Mouse (Mus musculus): ENCODE results near the gene Afm. TPM values are rescaled to one million over a fixed set of nuclear protein-coding genes. Genes with fewer than 3 reads are reported as not detected.

The Afm gene
- polyA plus RNA-seq, 1 experiment from 2014 or later = not detected

- H3K4me1 ChIP-seq (replicated peaks) = no peaks in the 10 kb centered on the region
- no peak for ATAC-seq (ENCODE audit: low FRiP score)
- H3K36me3 ChIP-seq = no peaks in the 10 kb centered on the region
- H3K4me3 ChIP-seq = no peak overlapping the region
- H3K27ac ChIP-seq = no peak overlapping the region
- no peak overlapping the region for H3K9ac ChIP-seq
- H3K9me3 ChIP-seq = no peaks in the 10 kb centered on the region
- H3K4me2 ChIP-seq = no peak overlapping the region
- no peaks in the 10 kb centered on the region for H3K27me3 ChIP-seq
- WGBS = 55% methylated on average over 7 of the region's 7 CpGs
These were observed 19.2 kb upstream of the Afm start for GRCm38 (mm10) chr5:90499509-90499908.

- no peak overlapping the region for H3K9ac ChIP-seq
- no peak overlapping the region for H3K4me3 ChIP-seq
- no peaks in the 10 kb centered on the region for H3K36me3 ChIP-seq
- H3K4me2 ChIP-seq = no peak overlapping the region
- peak; percentile 68; the same call in 1 of the 2 replicates for ATAC-seq (ENCODE audit: low FRiP score)
- WGBS = 5% methylated on average over 6 of the region's 6 CpGs
- no peaks in the 10 kb centered on the region for H3K27me3 ChIP-seq
- H3K27ac ChIP-seq = no peak overlapping the region
- no peaks in the 10 kb centered on the region for H3K9me3 ChIP-seq
- no peaks in the 10 kb centered on the region for H3K4me1 ChIP-seq (replicated peaks)
These were observed 18.0 kb upstream of the Afm start for GRCm38 (mm10) chr5:90500714-90501113.

- no peak for ATAC-seq (ENCODE audit: low FRiP score)
- Histone ChIP-seq H3K4me2 (no peak overlapping the region), H3K9me3 (no peaks in the 10 kb centered on the region), H3K27me3 (no peaks in the 10 kb centered on the region), H3K9ac (no peak overlapping the region), H3K4me3 (no peak overlapping the region), H3K36me3 (no peaks in the 10 kb centered on the region), H3K27ac (no peak overlapping the region), H3K4me1 (replicated peaks) (no peaks in the 10 kb centered on the region)
- 90% methylated on average over 5 of the region's 5 CpGs for WGBS
These were observed 17.0 kb upstream of the Afm start for GRCm38 (mm10) chr5:90501752-90502151.

- H3K9ac ChIP-seq = no peak overlapping the region
- H3K27ac ChIP-seq = no peak overlapping the region
- H3K36me3 ChIP-seq = no peaks in the 10 kb centered on the region
- WGBS = 84% methylated on average over 11 of the region's 11 CpGs
- no peaks in the 10 kb centered on the region for H3K27me3 ChIP-seq
- H3K4me3 ChIP-seq = no peak overlapping the region
- ATAC-seq (ENCODE audit: low FRiP score) = no peak
- H3K4me1 ChIP-seq (replicated peaks) = peaks cover 3% of the 10 kb centered on the region; the same call in 1 of the 2 replicates
- no peaks in the 10 kb centered on the region for H3K9me3 ChIP-seq
- no peak overlapping the region for H3K4me2 ChIP-seq
These were observed 14.0 kb upstream of the Afm start for GRCm38 (mm10) chr5:90504742-90505141.

- H3K4me1 ChIP-seq (replicated peaks) = peaks cover 3% of the 10 kb centered on the region; the same call in 1 of the 2 replicates
- no peaks in the 10 kb centered on the region for H3K9me3 ChIP-seq
- no peaks in the 10 kb centered on the region for H3K27me3 ChIP-seq
- 62% methylated on average over 2 of the region's 2 CpGs for WGBS
- H3K9ac ChIP-seq = no peak overlapping the region
- no peak for ATAC-seq (ENCODE audit: low FRiP score)
- no peaks in the 10 kb centered on the region for H3K36me3 ChIP-seq
- H3K4me2 ChIP-seq = no peak overlapping the region
- H3K27ac ChIP-seq = no peak overlapping the region
- H3K4me3 ChIP-seq = no peak overlapping the region
These were observed 12.2 kb upstream of the Afm start for GRCm38 (mm10) chr5:90506507-90506906.

- peak; percentile 73 for ATAC-seq (ENCODE audit: low FRiP score)
- H3K4me3 ChIP-seq = no peak overlapping the region
- WGBS = 47% methylated on average over 13 of the region's 13 CpGs
- no peaks in the 10 kb centered on the region for H3K9me3 ChIP-seq
- H3K27ac ChIP-seq = peak overlapping the region; percentile 82
- no peak overlapping the region for H3K4me2 ChIP-seq
- no peaks in the 10 kb centered on the region for H3K36me3 ChIP-seq
- peaks cover 3% of the 10 kb centered on the region; the same call in 1 of the 2 replicates for H3K4me1 ChIP-seq (replicated peaks)
- H3K27me3 ChIP-seq = no peaks in the 10 kb centered on the region
- no peak overlapping the region for H3K9ac ChIP-seq
These were observed 11.3 kb upstream of the Afm start for GRCm38 (mm10) chr5:90507411-90507949.

GRCm38 (mm10) chr5:90509828-90510592 lies 8.7 kb upstream of the Afm start:
- 97% methylated on average over 5 of the region's 5 CpGs for WGBS
- H3K36me3 ChIP-seq = no peaks in the 10 kb centered on the region
- H3K4me1 ChIP-seq (replicated peaks) = peaks cover 3% of the 10 kb centered on the region; the same call in 1 of the 2 replicates
- no peaks in the 10 kb centered on the region for H3K27me3 ChIP-seq
- no peak for ATAC-seq (ENCODE audit: low FRiP score)
- no peak overlapping the region for H3K9ac ChIP-seq
- no peak overlapping the region for H3K4me2 ChIP-seq
- no peak overlapping the region for H3K27ac ChIP-seq
- H3K4me3 ChIP-seq = no peak overlapping the region
- H3K9me3 ChIP-seq = no peaks in the 10 kb centered on the region

- Histone ChIP-seq H3K9ac (no peak overlapping the region), H3K4me2 (no peak overlapping the region), H3K27me3 (no peaks in the 10 kb centered on the region), H3K36me3 (no peaks in the 10 kb centered on the region), H3K9me3 (no peaks in the 10 kb centered on the region), H3K4me1 (replicated peaks) (peaks cover 3% of the 10 kb centered on the region; the same call in 1 of the 2 replicates), H3K27ac (no peak overlapping the region), H3K4me3 (no peak overlapping the region)
- 88% methylated on average over 6 of the region's 6 CpGs for WGBS
- no peak for ATAC-seq (ENCODE audit: low FRiP score)
These were observed 6.3 kb upstream of the Afm start for GRCm38 (mm10) chr5:90512288-90512955.

- no peaks in the 10 kb centered on the region for H3K27me3 ChIP-seq
- H3K27ac ChIP-seq = no peak overlapping the region
- no peaks in the 10 kb centered on the region for H3K9me3 ChIP-seq
- WGBS = 89% methylated on average over 6 of the region's 6 CpGs
- H3K4me2 ChIP-seq = no peak overlapping the region
- no peak overlapping the region for H3K4me3 ChIP-seq
- ATAC-seq (ENCODE audit: low FRiP score) = no peak
- H3K4me1 ChIP-seq (replicated peaks) = no peaks in the 10 kb centered on the region
- no peak overlapping the region for H3K9ac ChIP-seq
- no peaks in the 10 kb centered on the region for H3K36me3 ChIP-seq
These were observed 3.2 kb upstream of the Afm start for GRCm38 (mm10) chr5:90515561-90515960.

GRCm38 (mm10) chr5:90551191-90551590 lies 32.5 kb downstream of the Afm start:
- ATAC-seq (ENCODE audit: low FRiP score) = no peak
- 87% methylated on average over 8 of the region's 8 CpGs for WGBS
- Histone ChIP-seq H3K36me3 (no peaks in the 10 kb centered on the region), H3K4me3 (no peak overlapping the region), H3K27me3 (no peaks in the 10 kb centered on the region), H3K4me1 (replicated peaks) (no peaks in the 10 kb centered on the region), H3K4me2 (no peak overlapping the region), H3K9ac (no peak overlapping the region), H3K9me3 (no peaks in the 10 kb centered on the region), H3K27ac (no peak overlapping the region)

GRCm38 (mm10) chr5:90556052-90556451 lies 37.3 kb downstream of the Afm start:
- H3K4me2 ChIP-seq = no peak overlapping the region
- ATAC-seq (ENCODE audit: low FRiP score) = no peak
- WGBS = 88% methylated on average over 3 of the region's 3 CpGs
- H3K36me3 ChIP-seq = no peaks in the 10 kb centered on the region
- no peak overlapping the region for H3K4me3 ChIP-seq
- no peaks in the 10 kb centered on the region for H3K9me3 ChIP-seq
- H3K9ac ChIP-seq = no peak overlapping the region
- no peaks in the 10 kb centered on the region for H3K27me3 ChIP-seq
- H3K4me1 ChIP-seq (replicated peaks) = no peaks in the 10 kb centered on the region
- no peak overlapping the region for H3K27ac ChIP-seq

GRCm38 (mm10) chr5:90560743-90561142 lies 42.0 kb downstream of the Afm start, which contains the start of gene 5830473C10Rik:
5830473C10Rik (plus strand) TSS chr5:90561107.
- H3K9me3 ChIP-seq = no peaks in the 10 kb centered on the region

More at GRCm38 (mm10) chr5:90560743-90561142, 42.0 kb downstream of the Afm start, which contains the start of gene 5830473C10Rik:
- Histone ChIP-seq H3K27me3 (no peaks in the 10 kb centered on the region), H3K4me2 (no peak within 1 kb of the TSS), H3K9ac (no peak within 1 kb of the TSS), H3K36me3 (no peaks in the 10 kb centered on the region), H3K4me1 (replicated peaks) (no peaks in the 10 kb centered on the region), H3K4me3 (no peak within 1 kb of the TSS), H3K27ac (no peak within 1 kb of the TSS)
- 93% methylated on average over 6 of the region's 6 CpGs for WGBS
- no peak for ATAC-seq (ENCODE audit: low FRiP score)

Measured in hindbrain, embryonic 13.5 days (tissue).